Comparison of ENCODE assay signal across 10 mouse cellular contexts in genomic region chr1:87316672-87317071, GRCm38 (mm10). TPM values are rescaled to one million over a fixed set of nuclear protein-coding genes. Genes with fewer than 3 reads are reported as not detected.
DNase-seq lines count a peak whose midpoint lies in the region.
"Had no signal": no experiment of that assay in that cellular context is flagged by ENCODE, and none has a peak within 500 bp of the region (broad histone marks: within the 10 kb centered on the region; RNA-seq: fewer than 3 reads in every experiment).

No protein-coding gene starts in this region.

- intact Hi-C loops in heart, postnatal 25 days (cut with DNase I): no loop called here

- no peaks in the 10 kb centered on the region for H3K4me1 ChIP-seq in forebrain, embryonic 10.5 days
- no peaks in the 10 kb centered on the region for H3K4me1 ChIP-seq in midbrain, embryonic 10.5 days

- 77% methylated on average over 3 of the region's 3 CpGs for WGBS in forebrain, embryonic 10.5 days
- WGBS in midbrain, embryonic 10.5 days: 84% methylated on average over 3 of the region's 3 CpGs

- H3K9me3 ChIP-seq in forebrain, embryonic 10.5 days: peaks cover 32% of the 10 kb centered on the region
- peaks cover 32% of the 10 kb centered on the region for H3K9me3 ChIP-seq in midbrain, embryonic 10.5 days (replicated peaks)

- no peak overlapping the region for H3K4me3 ChIP-seq in forebrain, embryonic 10.5 days
- no peak overlapping the region for H3K4me3 ChIP-seq in midbrain, embryonic 10.5 days
- H3K4me3 ChIP-seq: erythroblast, embryonic 14.5 days had no signal

- DNase-seq in heart, adult 18-20 months: peak; percentile 5 to 28
- DNase-seq in heart, postnatal 25 days (ENCODE audit: low spot score): no peak
- peak; percentile 46 for DNase-seq in retina, postnatal 1 day
- DNase-seq in retina, embryonic 14.5 days (ENCODE audit: low spot score): no peak
- peak; percentile 95 for DNase-seq in kidney, adult 9 months
- peak; percentile 49 for DNase-seq in ovary, adult 18-20 months (ENCODE audit: low spot score)
- DNase-seq in forebrain, embryonic 10.5 days (ENCODE audit: extremely low spot score, low spot score): no peak
- DNase-seq in midbrain, embryonic 10.5 days (ENCODE audit: low spot score): no peak

- no peak overlapping the region for H3K27ac ChIP-seq in forebrain, embryonic 10.5 days
- H3K27ac ChIP-seq in midbrain, embryonic 10.5 days (replicated peaks): no peak overlapping the region
- H3K27ac ChIP-seq: macrophage had no signal

- no peaks in the 10 kb centered on the region for H3K36me3 ChIP-seq in forebrain, embryonic 10.5 days (replicated peaks)
- H3K36me3 ChIP-seq in midbrain, embryonic 10.5 days: no peaks in the 10 kb centered on the region

- no peaks in the 10 kb centered on the region for H3K27me3 ChIP-seq in forebrain, embryonic 10.5 days (ENCODE audit: poor library complexity, severe bottlenecking)
- H3K27me3 ChIP-seq in midbrain, embryonic 10.5 days (ENCODE audit: low read depth, poor library complexity, severe bottlenecking): no peaks in the 10 kb centered on the region

RNA-seq across cellular contexts. Expression of gene Gigyf2, which starts 10.1 kb away (rescaled TPM):
- total RNA-seq in heart, adult 18-20 months (2021): 10 to 100 TPM; 40.8 to 46.3 TPM
- total RNA-seq in heart, postnatal 25 days (2021): 10 to 100 TPM; 46.5 to 46.8 TPM
- 47.4 and 52.6 TPM in 2 replicates for polyA plus RNA-seq in forebrain, embryonic 10.5 days (2016; fragmentation: Nextera tagmentation; extraction: Ambion mirVana)
- polyA plus RNA-seq in midbrain, embryonic 10.5 days (2016; fragmentation: Nextera tagmentation; extraction: Ambion mirVana): 49.1 and 52.4 TPM in 2 replicates

RNA-seq across cellular contexts. Expression of gene Efhd1, which starts 52.5 kb away (rescaled TPM):
- total RNA-seq in heart, adult 18-20 months (2021): 1 to 10 TPM; 4.4 to 4.8 TPM
- total RNA-seq in heart, postnatal 25 days (2021): 1 to 10 TPM; 3.2 to 3.3 TPM
- polyA plus RNA-seq in forebrain, embryonic 10.5 days (2016; fragmentation: Nextera tagmentation; extraction: Ambion mirVana): 1.6 and 2.5 TPM in 2 replicates
- 0.64 and 0.71 TPM in 2 replicates for polyA plus RNA-seq in midbrain, embryonic 10.5 days (2016; fragmentation: Nextera tagmentation; extraction: Ambion mirVana)
- polyA plus RNA-seq: erythroblast, embryonic 14.5 days had no signal

Comparison
In these comparisons a context has a peak if more than half of its experiments do, and no peak if none do; other contexts are left out.
1. DNase-seq: peak in heart, adult 18-20 months (2 of 2), retina, postnatal 1 day (single experiment), kidney, adult 9 months (single experiment) and ovary, adult 18-20 months (single experiment); none in heart, postnatal 25 days (single experiment), retina, embryonic 14.5 days (single experiment), forebrain, embryonic 10.5 days (single experiment) and midbrain, embryonic 10.5 days (single experiment).